Mouse (Mus musculus) intestine, embryonic 14.5 days (tissue): ENCODE data around the gene Prune2. TPM values are rescaled to one million over a fixed set of nuclear protein-coding genes. Genes with fewer than 3 reads are reported as not detected.

Source experiments
- ATAC-seq: fragments of 200-750 bp; cut with Nextera tagmentation; replicated peaks from 2 replicates; pipeline ENCODE4 v1.8.0; 2017; ENCODE audit warnings: low read depth, moderate number of reproducible peaks, moderate TSS enrichment, moderate library complexity; ENCODE audit not compliant: low FRiP score, low TSS enrichment
- DNase-seq: peaks from one replicate; pipeline ENCODE4 v3.0.0-alpha.2; 2018; ENCODE audit warnings: low spot score
- H3K27ac ChIP-seq: fragments of 300-500 bp; sonication (generic); 2 replicates; pipeline ENCODE4 v1.5.1; 2014; ENCODE audit warnings: low read depth, mild to moderate bottlenecking, control low read depth
- H3K27me3 ChIP-seq: fragments of 300-500 bp; sonication (generic); replicated peaks from 2 replicates; pipeline ENCODE4 v1.6.1; 2014; ENCODE audit warnings: low read length, control low read depth; ENCODE audit not compliant: control insufficient read depth, insufficient read depth
- H3K36me3 ChIP-seq: fragments of 300-500 bp; sonication (generic); 2 replicates; pipeline ENCODE4 v1.6.1; 2014; ENCODE audit warnings: low read length, control low read depth; ENCODE audit not compliant: control insufficient read depth, insufficient read depth
- H3K4me1 ChIP-seq: fragments of 300-500 bp; sonication (generic); replicated peaks from 2 replicates; pipeline ENCODE4 v1.6.1; 2014; ENCODE audit warnings: low read length, control low read depth, mixed read lengths; ENCODE audit not compliant: control insufficient read depth, insufficient read depth
- H3K4me2 ChIP-seq: fragments of 300-500 bp; sonication (generic); 2 replicates; pipeline ENCODE4 v1.6.1; 2014; ENCODE audit warnings: low read length
- H3K4me3 ChIP-seq: fragments of 300-500 bp; sonication (generic); 2 replicates; pipeline ENCODE4 v1.5.1; 2014; ENCODE audit warnings: low read depth, low read length, control low read depth, mixed read lengths
- H3K9ac ChIP-seq: fragments of 300-500 bp; sonication (generic); 2 replicates; pipeline ENCODE4 v1.6.1; 2014; ENCODE audit warnings: mild to moderate bottlenecking, low read length
- H3K9me3 ChIP-seq: fragments of 300-500 bp; sonication (generic); 2 replicates; pipeline ENCODE4 v1.6.1; 2016; ENCODE audit warnings: low read length, control low read depth; ENCODE audit not compliant: control insufficient read depth
- WGBS: fragments of 180-500 bp; shearing (Covaris S2); extraction: QIAGEN DNeasy Blood & Tissue Kit; methylation state at CpG from one replicate; pipeline ENCODE4 v1.1.7; 2014; 5-methylcytosine and 5-hydroxymethylcytosine counted together
- polyA plus RNA-seq: library from polyadenylated mRNA; unstranded; fragments of >200 nt; fragmentation: Nextera tagmentation; extraction: Ambion mirVana; gene quantifications from 2 replicates; pipeline ENCODE4 v1.2.1, GENCODE M21; 2014

The Prune2 gene
- polyA plus RNA-seq, 1 experiment from 2014 or later = 2.2 TPM

DNA sequence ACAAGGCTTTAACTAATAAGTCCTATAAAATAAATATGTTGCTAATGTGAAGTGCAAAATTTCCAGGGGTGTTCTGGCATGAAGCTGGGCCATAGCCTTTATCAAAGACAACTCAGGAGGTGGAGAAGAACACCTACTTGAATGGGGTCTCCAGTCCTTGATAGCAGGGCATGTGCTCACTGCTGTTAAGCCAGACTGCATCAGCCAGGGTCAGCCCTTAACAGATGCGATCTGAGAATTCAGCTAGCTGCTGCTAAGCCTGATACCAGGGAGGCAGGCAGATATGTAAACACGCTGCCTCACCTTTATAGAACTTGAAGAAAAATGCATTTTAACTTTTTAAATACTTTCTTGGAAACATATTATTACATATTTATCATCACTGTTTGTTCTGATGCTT is 57.2 kb downstream of the Prune2 start:
- H3K4me2 ChIP-seq = no peak overlapping the region
- no peak for ATAC-seq

DNA sequence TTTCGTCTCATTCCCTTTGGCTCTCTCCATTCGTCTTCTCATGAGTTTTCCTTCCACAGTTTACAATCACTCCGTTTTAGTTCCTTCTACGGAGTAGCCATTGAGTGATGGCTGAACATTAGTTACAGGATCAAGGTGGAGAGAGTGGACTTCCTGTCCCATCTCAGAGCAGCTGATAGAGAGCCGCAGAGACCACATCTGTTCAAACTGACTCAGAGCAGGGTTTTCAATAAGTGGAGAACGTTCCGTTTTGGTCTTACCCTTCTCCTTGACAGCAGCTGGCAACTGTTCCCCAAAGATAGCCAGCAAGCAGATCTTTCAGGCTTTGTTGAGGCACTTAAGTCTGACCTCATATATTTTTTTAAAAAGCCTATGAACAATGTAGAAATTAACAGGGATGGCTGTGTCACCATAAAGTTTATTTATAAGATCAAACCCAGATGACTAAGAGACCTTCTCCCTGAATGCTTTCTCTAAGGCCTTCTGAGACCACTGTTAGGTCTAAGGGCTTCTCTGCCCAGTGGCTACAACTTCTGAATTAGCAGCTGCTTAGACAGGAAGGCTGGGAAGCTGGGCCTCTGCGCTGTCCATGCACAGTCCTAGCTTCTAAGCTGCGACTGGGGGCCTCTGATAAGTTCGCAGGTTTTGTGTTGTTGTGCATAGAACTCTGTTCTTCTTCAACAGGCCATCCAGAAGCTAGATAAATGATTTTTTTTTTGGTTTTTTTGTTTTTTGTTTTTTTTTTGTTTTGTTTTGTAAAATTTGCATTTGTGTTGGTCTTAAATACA is 58.6 kb downstream of the Prune2 start:
- Histone ChIP-seq H3K27ac (no peak overlapping the region), H3K27me3 (no peaks in the 10 kb centered on the region), H3K4me2 (no peak overlapping the region), H3K36me3 (no peaks in the 10 kb centered on the region), H3K4me3 (no peak overlapping the region), H3K4me1 (no peaks in the 10 kb centered on the region), H3K9me3 (no peaks in the 10 kb centered on the region), H3K9ac (no peak overlapping the region)
- 60% methylated on average over 10 of the region's 10 CpGs for WGBS
- DNase-seq (no peak), ATAC-seq (no peak)

More for the DNA sequence above, 57.2 kb downstream of the Prune2 start:
- no peaks in the 10 kb centered on the region for H3K36me3 ChIP-seq
- H3K4me3 ChIP-seq = no peak overlapping the region
- H3K4me1 ChIP-seq = no peaks in the 10 kb centered on the region
- WGBS = 62% methylated on average over 2 of the region's 2 CpGs
- no peak overlapping the region for H3K9ac ChIP-seq
- no peaks in the 10 kb centered on the region for H3K27me3 ChIP-seq
- no peak overlapping the region for H3K27ac ChIP-seq
- no peak for DNase-seq
- H3K9me3 ChIP-seq = no peaks in the 10 kb centered on the region

- ATAC-seq (no peak), DNase-seq (no peak)
- H3K27me3 ChIP-seq = no peaks in the 10 kb centered on the region
- no peaks in the 10 kb centered on the region for H3K9me3 ChIP-seq
- no peak overlapping the region for H3K4me3 ChIP-seq
- H3K36me3 ChIP-seq = no peaks in the 10 kb centered on the region
- no peaks in the 10 kb centered on the region for H3K4me1 ChIP-seq
- no peak overlapping the region for H3K27ac ChIP-seq
- no peak overlapping the region for H3K4me2 ChIP-seq
- H3K9ac ChIP-seq = no peak overlapping the region
- WGBS = 67% methylated on average over 4 of the region's 4 CpGs
These were observed 68.8 kb downstream of the Prune2 start for GRCm38 (mm10) chr19:17024748-17025147.

- no peak overlapping the region for H3K4me3 ChIP-seq
- ATAC-seq (0 out of 2 replicates have a peak, but pooled peaks have one; percentile 43), DNase-seq (peak; percentile 85)
- no peak overlapping the region for H3K9ac ChIP-seq
- no peaks in the 10 kb centered on the region for H3K4me1 ChIP-seq
- no peaks in the 10 kb centered on the region for H3K9me3 ChIP-seq
- no peaks in the 10 kb centered on the region for H3K27me3 ChIP-seq
- no peaks in the 10 kb centered on the region for H3K36me3 ChIP-seq
- H3K4me2 ChIP-seq = no peak overlapping the region
- WGBS = 14% methylated on average over 3 of the region's 3 CpGs
- no peak overlapping the region for H3K27ac ChIP-seq
These were observed 74.4 kb downstream of the Prune2 start for GRCm38 (mm10) chr19:17030276-17030675.

DNA sequence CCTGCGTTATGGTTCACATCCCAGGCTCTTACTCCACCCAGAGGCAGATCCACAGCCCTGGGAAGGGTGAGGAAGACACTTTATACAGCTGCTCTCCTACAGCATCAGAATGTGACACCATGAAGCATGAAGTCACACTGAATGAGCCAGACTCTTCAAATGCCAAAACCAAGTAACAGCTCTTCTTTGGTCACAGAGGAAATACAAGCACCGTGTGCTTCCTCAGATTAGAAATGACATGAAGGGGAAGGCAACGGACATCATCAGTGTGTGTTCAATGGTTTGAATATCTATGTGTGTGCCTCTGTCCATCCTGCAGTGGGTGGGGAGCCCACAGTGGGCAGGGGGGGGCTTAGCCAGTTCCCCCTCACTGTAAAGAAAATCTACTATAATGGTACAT is 76.4 kb downstream of the Prune2 start:
- H3K27me3 ChIP-seq = no peaks in the 10 kb centered on the region
- no peaks in the 10 kb centered on the region for H3K36me3 ChIP-seq
- H3K9me3 ChIP-seq = no peaks in the 10 kb centered on the region
- ATAC-seq (no peak), DNase-seq (no peak)
- no peak overlapping the region for H3K4me2 ChIP-seq
- H3K27ac ChIP-seq = no peak overlapping the region
- WGBS = 78% methylated on average over 3 of the region's 3 CpGs
- H3K4me3 ChIP-seq = no peak overlapping the region
- no peak overlapping the region for H3K9ac ChIP-seq
- no peaks in the 10 kb centered on the region for H3K4me1 ChIP-seq

DNA sequence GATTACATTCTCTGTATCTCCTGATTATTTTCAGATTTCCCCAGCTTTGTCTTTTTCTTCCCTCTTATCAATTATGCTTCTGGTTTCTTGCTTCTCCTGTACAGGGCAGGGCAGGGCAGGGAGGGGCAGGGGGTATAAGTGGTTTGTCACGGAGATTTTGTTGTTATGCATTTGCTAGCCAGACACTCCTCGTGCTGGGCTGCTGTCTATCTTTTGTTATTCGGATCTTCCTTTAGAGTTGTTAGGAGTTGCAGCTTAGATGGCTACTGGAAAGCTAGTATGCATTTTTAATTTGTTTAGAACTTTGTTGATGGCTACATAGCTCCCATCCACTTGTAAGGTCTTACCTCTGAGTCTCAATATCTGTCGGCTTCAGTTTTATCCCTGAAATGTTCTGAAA is 91.0 kb downstream of the Prune2 start:
- ATAC-seq (no peak), DNase-seq (no peak)
- Histone ChIP-seq H3K9ac (no peak overlapping the region), H3K36me3 (no peaks in the 10 kb centered on the region), H3K4me2 (no peak overlapping the region), H3K9me3 (no peaks in the 10 kb centered on the region), H3K27ac (no peak overlapping the region), H3K4me1 (no peaks in the 10 kb centered on the region), H3K4me3 (no peak overlapping the region), H3K27me3 (no peaks in the 10 kb centered on the region)
- 69% methylated on average over 4 of the region's 4 CpGs for WGBS

- H3K36me3 ChIP-seq = no peaks in the 10 kb centered on the region
- H3K4me1 ChIP-seq = no peaks in the 10 kb centered on the region
- no peaks in the 10 kb centered on the region for H3K9me3 ChIP-seq
- H3K27me3 ChIP-seq = no peaks in the 10 kb centered on the region
- H3K9ac ChIP-seq = no peak overlapping the region
- ATAC-seq (no peak), DNase-seq (no peak)
- no peak overlapping the region for H3K27ac ChIP-seq
- no peak overlapping the region for H3K4me3 ChIP-seq
- WGBS = 52% methylated on average over 3 of the region's 3 CpGs
- no peak overlapping the region for H3K4me2 ChIP-seq
These were observed 100.0 kb downstream of the Prune2 start for GRCm38 (mm10) chr19:17055892-17056291.

DNA sequence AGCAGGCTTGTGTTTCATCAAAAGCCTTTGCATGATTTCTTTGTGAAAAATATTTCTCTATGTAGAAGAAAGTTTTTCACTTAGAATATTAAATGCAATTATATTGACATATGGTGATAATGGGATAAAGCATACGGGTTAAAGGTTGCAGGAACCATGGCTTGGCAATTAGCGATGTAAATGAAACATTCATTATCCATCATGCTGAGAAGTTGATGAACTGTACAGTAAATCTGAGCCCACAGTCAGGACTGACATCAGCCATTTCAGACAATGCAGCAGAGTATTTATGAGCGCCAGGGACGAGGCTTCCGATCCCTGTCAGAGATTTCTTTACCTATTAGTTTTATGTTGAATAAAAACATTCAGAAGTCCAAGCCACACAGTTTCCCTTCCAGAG is 104.2 kb downstream of the Prune2 start:
- H3K9me3 ChIP-seq = no peaks in the 10 kb centered on the region
- no peak for DNase-seq
- no peak for ATAC-seq
- no peak overlapping the region for H3K9ac ChIP-seq
- 89% methylated on average over 5 of the region's 5 CpGs for WGBS
- no peak overlapping the region for H3K4me3 ChIP-seq
- no peak overlapping the region for H3K4me2 ChIP-seq
- no peaks in the 10 kb centered on the region for H3K36me3 ChIP-seq
- no peaks in the 10 kb centered on the region for H3K4me1 ChIP-seq
- H3K27me3 ChIP-seq = no peaks in the 10 kb centered on the region
- H3K27ac ChIP-seq = no peak overlapping the region

- no peak for ATAC-seq
- H3K27me3 ChIP-seq = no peaks in the 10 kb centered on the region
- no peak for DNase-seq
- H3K36me3 ChIP-seq = no peaks in the 10 kb centered on the region
- no peaks in the 10 kb centered on the region for H3K4me1 ChIP-seq
- no peak overlapping the region for H3K4me2 ChIP-seq
- H3K4me3 ChIP-seq = no peak overlapping the region
- no peaks in the 10 kb centered on the region for H3K9me3 ChIP-seq
- H3K27ac ChIP-seq = no peak overlapping the region
- H3K9ac ChIP-seq = no peak overlapping the region
These were observed 108.5 kb downstream of the Prune2 start for GRCm38 (mm10) chr19:17064421-17064820.
